Mouse (Mus musculus) forebrain, embryonic 11.5 days (tissue): ENCODE data around the gene St6gal1. TPM values are rescaled to one million over a fixed set of nuclear protein-coding genes. Genes with fewer than 3 reads are reported as not detected.
A peak's percentile ranks its signal among the peaks of the same experiment; 100 is the strongest.

Experiments
- ATAC-seq: fragments of 200-750 bp; cut with Nextera tagmentation; replicated peaks from 2 replicates; pipeline ENCODE4 v1.8.0; 2017; ENCODE audit warnings: moderate TSS enrichment; ENCODE audit not compliant: low FRiP score
- DNase-seq: peaks from one replicate; pipeline ENCODE4 v3.0.0-alpha.2; 2017; ENCODE audit warnings: low spot score
- H3K27ac ChIP-seq: fragments of 300-500 bp; sonication (generic); 2 replicates; pipeline ENCODE4 v1.5.1; 2014; ENCODE audit warnings: low read depth, low read length
- H3K27me3 ChIP-seq: fragments of 300-500 bp; sonication (generic); 2 replicates; pipeline ENCODE4 v1.6.1; 2014; ENCODE audit warnings: mild to moderate bottlenecking, low read length, mixed read lengths; ENCODE audit not compliant: control insufficient read depth, insufficient read depth
- H3K36me3 ChIP-seq: fragments of 300-500 bp; sonication (generic); 2 replicates; pipeline ENCODE4 v1.6.1; 2014; ENCODE audit warnings: mild to moderate bottlenecking, low read length, moderate library complexity, mixed read lengths; ENCODE audit not compliant: control insufficient read depth, insufficient read depth
- H3K4me1 ChIP-seq: fragments of 300-500 bp; sonication (generic); replicated peaks from 2 replicates; pipeline ENCODE4 v1.6.1; 2014; ENCODE audit warnings: low read length, mixed read lengths; ENCODE audit not compliant: control insufficient read depth, insufficient read depth
- H3K4me2 ChIP-seq: fragments of 300-500 bp; sonication (generic); 2 replicates; pipeline ENCODE4 v1.6.1; 2014; ENCODE audit warnings: low read depth, mild to moderate bottlenecking, low read length, moderate library complexity, mixed read lengths; ENCODE audit not compliant: severe bottlenecking
- H3K4me3 ChIP-seq: fragments of 300-500 bp; sonication (generic); 2 replicates; pipeline ENCODE4 v1.5.1; 2014; ENCODE audit warnings: low read depth, low read length
- H3K9ac ChIP-seq: fragments of 300-500 bp; sonication (generic); 2 replicates; pipeline ENCODE4 v1.6.1; 2014; ENCODE audit warnings: low read length
- H3K9me3 ChIP-seq: fragments of 300-500 bp; sonication (generic); 2 replicates; pipeline ENCODE4 v1.6.1; 2016; ENCODE audit warnings: low read length, mixed read lengths; ENCODE audit not compliant: control insufficient read depth
- WGBS: fragments of 180-500 bp; shearing (Covaris S2); extraction: QIAGEN DNeasy Blood & Tissue Kit; methylation state at CpG from one replicate; pipeline ENCODE4 v1.1.7; 2014; 5-methylcytosine and 5-hydroxymethylcytosine counted together
- polyA plus RNA-seq: library from polyadenylated mRNA; unstranded; fragments of >200 nt; fragmentation: Nextera tagmentation; extraction: Ambion mirVana; gene quantifications from 2 replicates; pipeline ENCODE4 v1.2.1, GENCODE M21; 2014

The St6gal1 gene
- polyA plus RNA-seq, 1 experiment from 2014 or later, result 24.7 TPM

- H3K4me1 ChIP-seq, result peaks cover 15% of the 10 kb centered on the region
- 18% methylated on average over 10 of the region's 10 CpGs for WGBS
- ATAC-seq (peak; percentile 74), DNase-seq (peak; percentile 64)
- no peaks in the 10 kb centered on the region for H3K27me3 ChIP-seq
- no peaks in the 10 kb centered on the region for H3K9me3 ChIP-seq
- H3K36me3 ChIP-seq, result no peaks in the 10 kb centered on the region
- H3K27ac ChIP-seq, result peak overlapping the region; percentile 50
- peak overlapping the region; percentile 8; the same call in 1 of the 2 replicates for H3K9ac ChIP-seq
- peak overlapping the region; percentile 8; the same call in 1 of the 2 replicates for H3K4me2 ChIP-seq
- H3K4me3 ChIP-seq, result no peak overlapping the region
Observed at GRCm38 (mm10) chr16:23269984-23270912, 45.7 kb downstream of the St6gal1 start.

- Histone ChIP-seq H3K4me3 (no peak overlapping the region), H3K27ac (peak overlapping the region; percentile 50; the same call in 1 of the 2 replicates), H3K36me3 (no peaks in the 10 kb centered on the region), H3K4me2 (no peak overlapping the region), H3K9me3 (no peaks in the 10 kb centered on the region), H3K9ac (no peak overlapping the region), H3K4me1 (peaks cover 15% of the 10 kb centered on the region), H3K27me3 (no peaks in the 10 kb centered on the region)
- ATAC-seq (peak; percentile 52; the same call in 1 of the 2 replicates), DNase-seq (no peak)
- 0% methylated on average over 3 of the region's 3 CpGs for WGBS
Observed at GRCm38 (mm10) chr16:23270913-23271253, 46.3 kb downstream of the St6gal1 start.

GRCm38 (mm10) chr16:23271746-23272520 lies 47.4 kb downstream of the St6gal1 start:
- H3K4me1 ChIP-seq, result peaks cover 15% of the 10 kb centered on the region
- no peaks in the 10 kb centered on the region for H3K9me3 ChIP-seq
- H3K4me2 ChIP-seq, result no peak overlapping the region
- no peak overlapping the region for H3K9ac ChIP-seq
- no peaks in the 10 kb centered on the region for H3K27me3 ChIP-seq
- H3K4me3 ChIP-seq, result no peak overlapping the region
- ATAC-seq (no peak), DNase-seq (no peak)
- WGBS, result 77% methylated on average over 14 of the region's 14 CpGs
- H3K36me3 ChIP-seq, result no peaks in the 10 kb centered on the region
- H3K27ac ChIP-seq, result no peak overlapping the region

GRCm38 (mm10) chr16:23272521-23273230 lies 48.1 kb downstream of the St6gal1 start:
- no peak for ATAC-seq
- peaks cover 15% of the 10 kb centered on the region for H3K4me1 ChIP-seq
- 49% methylated on average over 9 of the region's 9 CpGs for WGBS
- no peak overlapping the region for H3K4me2 ChIP-seq
- no peak for DNase-seq
- no peak overlapping the region for H3K9ac ChIP-seq
- no peaks in the 10 kb centered on the region for H3K27me3 ChIP-seq
- H3K27ac ChIP-seq, result no peak overlapping the region
- no peaks in the 10 kb centered on the region for H3K9me3 ChIP-seq
- no peak overlapping the region for H3K4me3 ChIP-seq
- H3K36me3 ChIP-seq, result no peaks in the 10 kb centered on the region

- Histone ChIP-seq H3K9me3 (no peaks in the 10 kb centered on the region), H3K4me2 (no peak overlapping the region), H3K9ac (no peak overlapping the region), H3K27me3 (no peaks in the 10 kb centered on the region), H3K4me1 (peaks cover 15% of the 10 kb centered on the region), H3K4me3 (no peak overlapping the region), H3K27ac (no peak overlapping the region), H3K36me3 (no peaks in the 10 kb centered on the region)
- 81% methylated on average over 6 of the region's 6 CpGs for WGBS
- ATAC-seq (no peak), DNase-seq (no peak)
Observed at GRCm38 (mm10) chr16:23274005-23274404, 49.5 kb downstream of the St6gal1 start.

- no peak for ATAC-seq
- 84% methylated on average over 7 of the region's 7 CpGs for WGBS
Observed at GRCm38 (mm10) chr16:23274606-23275310, 50.2 kb downstream of the St6gal1 start.

GRCm38 (mm10) chr16:23275661-23276060 lies 51.1 kb downstream of the St6gal1 start:
- WGBS, result 85% methylated on average over 2 of the region's 2 CpGs
- no peak for ATAC-seq

More at GRCm38 (mm10) chr16:23274606-23275310, 50.2 kb downstream of the St6gal1 start:
- DNase-seq, result no peak
- Histone ChIP-seq H3K36me3 (no peaks in the 10 kb centered on the region), H3K4me1 (peaks cover 14% of the 10 kb centered on the region), H3K9me3 (no peaks in the 10 kb centered on the region), H3K27me3 (no peaks in the 10 kb centered on the region), H3K27ac (no peak overlapping the region), H3K9ac (no peak overlapping the region), H3K4me2 (no peak overlapping the region), H3K4me3 (no peak overlapping the region)

More at GRCm38 (mm10) chr16:23275661-23276060, 51.1 kb downstream of the St6gal1 start:
- no peak overlapping the region for H3K4me2 ChIP-seq
- H3K9me3 ChIP-seq, result no peaks in the 10 kb centered on the region
- H3K9ac ChIP-seq, result no peak overlapping the region
- H3K36me3 ChIP-seq, result no peaks in the 10 kb centered on the region
- H3K27me3 ChIP-seq, result no peaks in the 10 kb centered on the region
- H3K4me1 ChIP-seq, result peaks cover 5% of the 10 kb centered on the region; the same call in 1 of the 2 replicates
- no peak overlapping the region for H3K27ac ChIP-seq
- no peak overlapping the region for H3K4me3 ChIP-seq
- no peak for DNase-seq
